Mouse (Mus musculus): ENCODE data around the gene Pknox1. TPM values are rescaled to one million over a fixed set of nuclear protein-coding genes. Genes with fewer than 3 reads are reported as not detected.
A peak's percentile ranks its signal among the peaks of the same experiment; 100 is the strongest.

The Pknox1 gene
- polyA plus RNA-seq, 1 experiment from 2014 or later: 15.0 TPM

- TF ChIP-seq EP300 (IDR thresholded peaks at IDR 0.05) (no peak), CTCF (IDR thresholded peaks at IDR 0.05) (no peak)
- no peak for DNase-seq (ENCODE audit: low spot score)
- WGBS: 86% methylated on average over 5 of the region's 5 CpGs
- H3K27me3 ChIP-seq (replicated peaks; ENCODE audit: insufficient read depth, low read length): no peaks in the 10 kb centered on the region
- H3K4me2 ChIP-seq (replicated peaks; ENCODE audit: low read depth, low read length): no peak overlapping the region
- ATAC-seq: no peak
- H3K27ac ChIP-seq (ENCODE audit: low read length): no peak overlapping the region
- no peaks in the 10 kb centered on the region for H3K4me1 ChIP-seq (ENCODE audit: insufficient read depth, low read depth, low read length)
- no peak overlapping the region for H3K4me3 ChIP-seq (ENCODE audit: low read depth, low read length)
- no peaks in the 10 kb centered on the region for H3K9me3 ChIP-seq (ENCODE audit: low read length)
- peaks cover 31% of the 10 kb centered on the region for H3K36me3 ChIP-seq (ENCODE audit: insufficient read depth, low read length)
- no peak overlapping the region for H3K9ac ChIP-seq (replicated peaks; ENCODE audit: low read depth)
These were observed 81.9 kb downstream of the Pknox1 start for GRCm38 (mm10) chr17:31646199-31647002.

- no peak overlapping the region for H3K4me2 ChIP-seq (replicated peaks; ENCODE audit: low read depth, low read length)
- no peaks in the 10 kb centered on the region for H3K27me3 ChIP-seq (replicated peaks; ENCODE audit: insufficient read depth, low read length)
- ATAC-seq (peak; percentile 40; the same call in 1 of the 2 replicates), DNase-seq (ENCODE audit: low spot score) (peak; percentile 25)
- no peak overlapping the region for H3K4me3 ChIP-seq (ENCODE audit: low read depth, low read length)
- H3K36me3 ChIP-seq (ENCODE audit: insufficient read depth, low read length): peaks cover 51% of the 10 kb centered on the region
- H3K4me1 ChIP-seq (ENCODE audit: insufficient read depth, low read depth, low read length): peaks cover under 1% of the 10 kb centered on the region; the same call in 1 of the 2 replicates
- no peak overlapping the region for H3K9ac ChIP-seq (replicated peaks; ENCODE audit: low read depth)
- H3K27ac ChIP-seq (ENCODE audit: low read length): no peak overlapping the region
- TF ChIP-seq EP300 (IDR thresholded peaks at IDR 0.05) (no peak), CTCF (IDR thresholded peaks at IDR 0.05) (no peak)
- WGBS: 63% methylated on average over 14 of the region's 14 CpGs
- no peaks in the 10 kb centered on the region for H3K9me3 ChIP-seq (ENCODE audit: low read length)
These were observed 87.6 kb downstream of the Pknox1 start for GRCm38 (mm10) chr17:31652152-31652551.

GRCm38 (mm10) chr17:31653277-31653676, 88.7 kb downstream of the Pknox1 start:
- Histone ChIP-seq H3K27ac (ENCODE audit: low read length) (no peak overlapping the region), H3K9me3 (ENCODE audit: low read length) (no peaks in the 10 kb centered on the region), H3K4me2 (replicated peaks; ENCODE audit: low read depth, low read length) (no peak overlapping the region), H3K27me3 (replicated peaks; ENCODE audit: insufficient read depth, low read length) (no peaks in the 10 kb centered on the region), H3K36me3 (ENCODE audit: insufficient read depth, low read length) (peaks cover 43% of the 10 kb centered on the region), H3K4me1 (ENCODE audit: insufficient read depth, low read depth, low read length) (peaks cover 8% of the 10 kb centered on the region; the same call in 1 of the 2 replicates), H3K4me3 (ENCODE audit: low read depth, low read length) (no peak overlapping the region), H3K9ac (replicated peaks; ENCODE audit: low read depth) (no peak overlapping the region)
- TF ChIP-seq CTCF (IDR thresholded peaks at IDR 0.05) (no peak), EP300 (IDR thresholded peaks at IDR 0.05) (no peak)
- DNase-seq (ENCODE audit: low spot score) (no peak), ATAC-seq (peak; percentile 7; the same call in 1 of the 2 replicates)
- 86% methylated on average over 6 of the region's 6 CpGs for WGBS

DNA sequence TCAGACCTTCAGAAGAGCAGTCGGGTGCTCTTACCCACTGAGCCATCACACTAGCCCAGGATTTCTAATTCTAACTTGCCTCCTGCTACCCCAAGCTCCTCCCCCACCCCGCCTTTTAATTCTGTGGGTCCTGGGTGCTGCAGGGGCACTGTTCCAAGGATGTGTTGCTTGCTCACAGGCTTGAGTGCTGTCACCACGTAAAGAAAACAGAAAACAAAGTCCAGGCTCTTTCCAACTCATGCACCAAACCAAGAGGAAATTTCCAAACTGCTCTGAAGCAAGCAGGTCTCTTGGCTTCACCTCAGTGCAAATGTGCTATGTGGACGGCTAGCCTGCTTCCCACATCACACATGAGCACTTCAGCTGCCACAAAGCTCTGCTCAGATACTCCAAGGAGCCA, 90.8 kb downstream of the Pknox1 start:
- Histone ChIP-seq H3K27ac (ENCODE audit: low read length) (no peak overlapping the region), H3K4me3 (ENCODE audit: low read depth, low read length) (no peak overlapping the region), H3K27me3 (replicated peaks; ENCODE audit: insufficient read depth, low read length) (no peaks in the 10 kb centered on the region), H3K9ac (replicated peaks; ENCODE audit: low read depth) (no peak overlapping the region), H3K36me3 (ENCODE audit: insufficient read depth, low read length) (peaks cover 32% of the 10 kb centered on the region; the same call in 1 of the 2 replicates), H3K4me2 (replicated peaks; ENCODE audit: low read depth, low read length) (no peak overlapping the region), H3K4me1 (ENCODE audit: insufficient read depth, low read depth, low read length) (peaks cover 12% of the 10 kb centered on the region; the same call in 1 of the 2 replicates), H3K9me3 (ENCODE audit: low read length) (no peaks in the 10 kb centered on the region)
- DNase-seq (ENCODE audit: low spot score) (no peak), ATAC-seq (no peak)
- 66% methylated on average over 4 of the region's 4 CpGs for WGBS
- TF ChIP-seq EP300 (IDR thresholded peaks at IDR 0.05) (no peak), CTCF (IDR thresholded peaks at IDR 0.05) (no peak)

GRCm38 (mm10) chr17:31656682-31657081, 92.1 kb downstream of the Pknox1 start:
- no peak for TF ChIP-seq EP300 (IDR thresholded peaks at IDR 0.05)
- peaks cover 12% of the 10 kb centered on the region; the same call in 1 of the 2 replicates for H3K4me1 ChIP-seq (ENCODE audit: insufficient read depth, low read depth, low read length)
- no peaks in the 10 kb centered on the region for H3K27me3 ChIP-seq (replicated peaks; ENCODE audit: insufficient read depth, low read length)
- no peaks in the 10 kb centered on the region for H3K9me3 ChIP-seq (ENCODE audit: low read length)
- no peak overlapping the region for H3K9ac ChIP-seq (replicated peaks; ENCODE audit: low read depth)
- no peak for ATAC-seq
- peaks cover 26% of the 10 kb centered on the region; the same call in 1 of the 2 replicates for H3K36me3 ChIP-seq (ENCODE audit: insufficient read depth, low read length)
- H3K4me3 ChIP-seq (ENCODE audit: low read depth, low read length): no peak overlapping the region
- no peak for DNase-seq (ENCODE audit: low spot score)
- H3K27ac ChIP-seq (ENCODE audit: low read length): no peak overlapping the region
- H3K4me2 ChIP-seq (replicated peaks; ENCODE audit: low read depth, low read length): no peak overlapping the region
- WGBS: 86% methylated on average over 5 of the region's 5 CpGs

Small RNA genes lying within 50 kb of the gene (microRNA-seq; reads per million reads assigned to microRNA genes)
- gene Gm24970: not detected

Other genes with a start within 250 kb of the Pknox1 start
- gene Pde9a, start 178.5 kb upstream of the Pknox1 start, polyA plus RNA-seq (2015; fragmentation: Nextera tagmentation; extraction: Ambion mirVana): 44.1 and 44.2 TPM in 2 replicates
- 9.8 and 12.1 TPM in 2 replicates for gene Wdr4, start 44.8 kb upstream of the Pknox1 start, polyA plus RNA-seq (2015; fragmentation: Nextera tagmentation; extraction: Ambion mirVana)
- 207 and 233 TPM in 2 replicates for gene Ndufv3, start 44.6 kb upstream of the Pknox1 start, polyA plus RNA-seq (2015; fragmentation: Nextera tagmentation; extraction: Ambion mirVana)
- 1.2 and 1.4 TPM in 2 replicates for gene Cbs, start 72.5 kb downstream of the Pknox1 start, polyA plus RNA-seq (2015; fragmentation: Nextera tagmentation; extraction: Ambion mirVana)
- gene U2af1, start 94.2 kb downstream of the Pknox1 start, polyA plus RNA-seq (2015; fragmentation: Nextera tagmentation; extraction: Ambion mirVana): 151 and 161 TPM in 2 replicates
- 0.76 and 1.2 TPM in 2 replicates for gene Cryaa, start 113.1 kb downstream of the Pknox1 start, polyA plus RNA-seq (2015; fragmentation: Nextera tagmentation; extraction: Ambion mirVana)

All from lung, postnatal 0 days (tissue).